Mouse (Mus musculus): Measurements from ENCODE around the gene Riok2. TPM values are rescaled to one million over a fixed set of nuclear protein-coding genes. Genes with fewer than 3 reads are reported as not detected.
"Not testable (repeated sequence)": the region's sequence is repeated elsewhere in the genome, so short reads cannot be mapped to it uniquely, and the experiment has no call there.

Gene Riok2
- total RNA-seq (2015; ENCODE audit: low replicate concordance) (1.7 and 8.6 TPM in 2 replicates), total RNA-seq (2017; ENCODE audit: low replicate concordance) (10.8 and 13.2 TPM in 2 replicates)

DNA sequence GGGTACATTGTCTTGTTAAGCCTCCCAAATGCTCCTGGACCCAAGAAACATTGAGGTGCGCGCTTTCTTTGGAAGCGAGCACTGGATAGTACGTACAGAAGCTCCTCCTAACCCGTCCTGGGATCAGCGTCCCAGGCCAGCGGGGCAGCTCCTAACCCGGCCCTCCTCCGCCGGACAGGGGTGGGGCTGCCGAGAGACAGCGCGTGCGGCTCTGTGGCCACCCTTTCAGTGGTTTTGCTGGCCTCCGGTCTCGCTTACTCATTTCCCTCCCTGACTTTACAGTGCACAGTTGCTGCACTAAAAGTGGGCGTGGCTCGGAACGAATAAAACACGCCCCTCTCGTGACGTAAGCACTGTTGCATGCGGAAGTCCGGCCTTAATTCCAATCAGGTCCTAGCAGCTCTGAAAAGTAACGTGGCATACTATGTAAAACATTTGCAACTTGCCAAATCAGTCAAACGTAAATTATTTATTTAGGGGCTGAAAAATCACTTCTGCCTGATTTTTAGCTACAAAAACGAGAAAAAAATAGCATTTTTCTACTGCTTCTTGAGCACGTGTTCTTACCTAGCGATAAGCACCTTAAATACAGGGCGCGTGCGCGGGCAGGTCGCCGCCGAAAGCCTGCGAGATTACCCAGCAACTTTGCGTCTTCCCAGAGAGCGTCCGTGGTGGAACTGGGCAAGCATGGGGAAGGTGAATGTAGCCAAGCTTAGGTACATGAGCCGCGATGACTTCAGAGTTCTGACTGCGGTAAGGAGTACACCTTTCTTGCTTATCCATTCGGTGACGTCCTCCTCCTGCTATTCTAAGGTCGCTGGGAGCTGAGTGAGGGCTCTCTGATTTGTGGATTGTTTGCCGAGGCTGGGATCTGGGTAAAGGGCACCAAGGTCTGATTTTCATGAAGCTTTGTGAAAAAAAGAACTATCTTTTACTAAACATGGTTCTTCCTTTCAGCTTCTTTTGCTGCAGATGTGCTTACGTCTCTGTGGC is at the start of gene Riok2:
TSS of gene Riok2 (plus strand) at position 392 of the 993 bp plus-strand sequence.
- ATAC-seq (replicated peaks; ENCODE audit: low FRiP score, poor library complexity, severe bottlenecking): peak; percentile 94

DNA sequence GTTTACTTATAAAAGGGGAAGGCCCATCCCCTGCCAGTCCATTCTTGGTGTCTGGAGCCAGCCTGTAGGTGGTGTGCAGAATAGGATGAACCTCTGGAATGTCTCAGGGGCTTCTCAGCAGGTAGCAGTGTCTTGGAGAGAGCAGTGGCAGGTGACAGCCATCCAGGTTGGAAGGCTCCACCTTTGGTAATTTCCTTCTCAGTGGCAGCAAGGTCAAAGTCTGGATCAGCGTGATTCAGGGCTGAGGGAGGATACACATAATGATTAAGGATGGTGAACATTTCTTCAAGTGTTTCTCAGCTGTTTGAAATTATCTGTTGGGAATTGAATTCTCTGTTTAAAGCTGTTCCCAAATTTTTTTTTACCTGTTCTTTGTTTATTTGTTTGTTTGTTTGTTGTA is 48.1 kb upstream of the Riok2 start:
- ATAC-seq (replicated peaks; ENCODE audit: low FRiP score, poor library complexity, severe bottlenecking): not testable (repeated sequence)

DNA sequence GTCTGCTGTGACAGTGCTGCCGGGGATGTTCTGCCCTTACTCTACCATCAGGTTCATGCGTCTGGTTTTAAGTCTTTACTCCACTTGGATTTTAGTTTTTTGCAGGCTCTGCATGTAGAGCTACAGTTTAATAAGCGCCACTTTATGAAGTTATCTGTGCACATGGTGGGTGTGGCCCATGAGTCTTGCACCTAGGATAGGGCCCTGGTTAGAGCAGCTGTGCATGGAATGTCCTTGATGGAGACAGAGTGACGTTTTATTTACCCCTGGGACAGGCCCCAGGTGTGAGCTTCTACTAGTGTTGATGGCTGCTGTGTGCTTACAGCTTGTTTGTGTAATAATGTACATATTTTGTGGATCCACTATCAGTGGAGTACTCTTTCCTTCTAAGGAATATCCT is 47.5 kb upstream of the Riok2 start:
- ATAC-seq (replicated peaks; ENCODE audit: low FRiP score, poor library complexity, severe bottlenecking): no peak

DNA sequence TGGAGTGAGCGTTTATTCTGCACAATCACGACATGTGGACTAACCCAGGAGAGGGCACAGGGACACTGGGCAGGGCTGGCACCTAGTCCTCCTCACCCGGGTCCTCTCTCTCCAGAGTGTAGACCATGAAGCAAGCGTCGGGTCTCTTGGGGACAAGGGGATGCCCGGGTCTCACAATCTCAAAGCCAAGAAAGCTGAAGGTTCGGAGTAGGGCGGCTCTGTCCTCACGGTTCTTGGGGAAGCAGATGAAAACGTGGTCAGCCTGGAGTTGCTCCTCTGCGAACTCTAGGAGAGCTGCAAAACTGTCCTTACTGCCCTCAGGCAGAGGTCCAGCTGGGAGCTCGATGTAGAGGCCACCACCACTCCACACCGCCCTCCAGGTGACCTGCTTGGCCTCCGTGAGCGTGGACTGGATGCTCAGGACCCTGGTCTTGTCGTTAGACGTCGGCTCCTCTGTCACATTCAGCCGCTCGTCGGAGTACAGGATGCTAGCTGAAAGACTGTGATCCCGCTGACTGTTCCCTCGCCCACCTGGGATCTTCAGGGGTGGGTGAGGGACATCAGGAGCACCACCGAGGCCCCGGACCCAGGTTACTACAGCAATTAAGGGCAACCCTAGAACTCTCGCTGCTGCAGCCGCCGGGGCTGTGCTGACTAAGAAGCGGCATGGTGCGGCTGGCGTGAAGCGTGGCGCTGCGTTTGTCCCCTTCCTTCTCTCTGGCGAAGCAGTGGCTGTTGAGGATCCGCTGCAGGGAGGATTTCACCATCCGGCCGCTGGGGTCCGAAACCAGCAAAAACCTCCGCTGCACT is 28.5 kb upstream of the Riok2 start:
- ATAC-seq (replicated peaks; ENCODE audit: low FRiP score, poor library complexity, severe bottlenecking): peak; percentile 63

DNA sequence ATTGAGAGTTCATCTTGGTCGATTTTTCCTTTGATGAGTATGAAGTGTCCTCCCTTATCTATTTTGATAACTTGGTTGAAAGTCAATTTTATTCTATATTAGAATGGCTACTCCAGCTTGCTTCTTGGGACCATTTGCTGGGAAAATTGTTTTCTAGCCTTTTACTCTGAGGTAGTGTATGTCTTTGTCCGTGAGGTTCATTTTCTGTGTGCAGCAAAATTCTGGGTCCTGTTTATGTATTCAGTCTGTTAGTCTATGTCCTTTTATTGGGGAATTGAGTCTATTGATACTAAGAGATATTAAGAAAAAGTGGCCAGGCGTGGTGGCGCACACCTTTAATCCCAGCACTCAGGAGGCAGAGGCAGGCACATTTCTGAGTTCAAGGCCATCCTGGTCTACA is 27.8 kb upstream of the Riok2 start:
- ATAC-seq (replicated peaks; ENCODE audit: low FRiP score, poor library complexity, severe bottlenecking): not testable (repeated sequence)

DNA sequence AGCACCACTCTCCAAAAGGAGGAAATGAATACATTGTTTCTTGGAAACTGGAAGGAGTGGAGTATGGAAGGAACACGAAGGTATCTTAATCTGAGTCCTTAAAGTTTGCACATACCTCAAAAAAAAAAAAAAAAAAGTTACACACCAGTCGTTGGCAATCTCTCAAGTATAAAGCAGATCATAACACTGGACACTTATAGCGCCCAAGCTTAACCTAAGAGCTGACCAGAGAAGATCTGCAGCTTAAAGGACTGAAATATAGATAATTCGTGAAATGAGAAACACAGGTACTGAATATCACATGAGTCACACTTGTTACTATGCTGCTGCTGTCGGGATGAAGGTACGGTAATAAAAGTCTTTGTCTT is 575 bp upstream of the Riok2 start:
- peak; percentile 23 for ATAC-seq (replicated peaks; ENCODE audit: low FRiP score, poor library complexity, severe bottlenecking)

DNA sequence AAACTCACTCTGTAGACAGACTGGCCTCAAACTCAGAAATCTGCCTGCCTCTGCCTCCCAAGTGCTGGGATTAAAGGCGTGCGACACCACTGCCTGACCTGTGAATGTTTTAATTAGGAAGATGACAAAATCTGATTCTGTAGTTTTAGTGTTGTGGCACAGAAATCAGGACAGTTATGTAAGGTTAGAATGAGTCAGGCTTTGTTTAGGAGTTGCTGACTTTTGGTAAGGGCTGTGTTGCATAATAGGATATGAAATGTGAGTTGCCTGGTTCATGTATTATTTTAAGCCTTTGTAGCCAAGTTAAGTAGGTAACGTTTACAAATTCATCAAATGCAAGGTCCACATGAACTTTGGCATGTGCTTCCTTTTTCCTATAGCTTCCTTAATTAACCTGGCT is 1.5 kb downstream of the Riok2 start:
- no peak for ATAC-seq (replicated peaks; ENCODE audit: low FRiP score, poor library complexity, severe bottlenecking)

DNA sequence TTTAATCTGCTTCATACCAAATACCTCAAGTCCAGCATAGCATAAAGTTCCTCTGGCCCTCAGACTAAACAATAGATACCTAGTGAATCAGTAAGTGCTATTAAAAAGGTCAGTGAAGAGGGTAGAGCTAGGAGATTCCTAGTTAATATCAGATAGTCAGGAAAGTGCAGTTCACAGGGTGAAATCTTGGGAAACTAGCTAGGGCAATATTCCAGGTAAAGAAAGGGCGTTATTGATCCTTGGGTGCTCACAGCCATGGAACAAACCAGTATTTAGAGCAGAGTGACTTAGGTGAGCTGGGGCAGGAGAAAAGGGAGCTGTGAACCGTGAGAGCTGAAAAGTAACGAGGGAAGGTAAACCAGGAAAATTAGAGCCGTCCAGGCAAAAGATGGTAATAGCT is 9.6 kb downstream of the Riok2 start:
- no peak for ATAC-seq (replicated peaks; ENCODE audit: low FRiP score, poor library complexity, severe bottlenecking)

DNA sequence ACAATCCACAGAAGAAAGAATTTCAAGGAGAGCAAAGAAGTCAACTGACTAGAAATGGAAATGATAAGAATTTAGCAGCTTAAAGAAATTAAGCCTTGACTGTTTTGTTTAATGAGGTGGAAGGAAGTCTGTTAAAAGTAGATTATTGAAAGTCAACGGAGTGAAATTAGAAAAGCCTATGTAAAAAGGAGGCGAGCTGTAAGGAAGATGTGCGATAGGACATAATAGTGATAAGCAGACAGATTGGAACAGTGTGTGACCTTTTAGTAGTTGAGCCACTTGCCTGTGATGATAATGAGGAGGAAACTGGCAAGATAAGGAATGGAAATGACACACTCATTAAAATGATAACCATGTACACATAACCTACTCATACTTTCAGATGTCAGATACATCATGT is 10.4 kb downstream of the Riok2 start:
- ATAC-seq (replicated peaks; ENCODE audit: low FRiP score, poor library complexity, severe bottlenecking): no peak

DNA sequence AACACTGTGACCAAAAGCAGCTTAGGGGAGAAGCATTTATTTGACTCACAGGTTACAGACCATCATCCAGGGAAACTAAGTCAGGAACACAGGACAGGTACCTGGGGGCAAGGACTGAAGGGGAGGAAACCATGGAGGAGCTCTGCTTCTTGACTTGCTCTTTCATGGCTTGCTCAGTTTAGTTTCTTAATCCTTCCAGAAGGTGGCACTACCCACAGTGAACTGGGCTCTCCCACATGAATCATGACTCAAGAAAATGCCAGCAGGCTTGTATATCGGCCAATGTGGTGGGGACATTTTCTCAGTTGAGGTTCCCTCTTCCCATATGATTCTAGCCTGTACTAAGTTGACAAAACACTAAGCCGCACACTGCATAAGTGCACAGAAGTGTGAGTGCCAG is 12.0 kb downstream of the Riok2 start:
- no peak for ATAC-seq (replicated peaks; ENCODE audit: low FRiP score, poor library complexity, severe bottlenecking)

DNA sequence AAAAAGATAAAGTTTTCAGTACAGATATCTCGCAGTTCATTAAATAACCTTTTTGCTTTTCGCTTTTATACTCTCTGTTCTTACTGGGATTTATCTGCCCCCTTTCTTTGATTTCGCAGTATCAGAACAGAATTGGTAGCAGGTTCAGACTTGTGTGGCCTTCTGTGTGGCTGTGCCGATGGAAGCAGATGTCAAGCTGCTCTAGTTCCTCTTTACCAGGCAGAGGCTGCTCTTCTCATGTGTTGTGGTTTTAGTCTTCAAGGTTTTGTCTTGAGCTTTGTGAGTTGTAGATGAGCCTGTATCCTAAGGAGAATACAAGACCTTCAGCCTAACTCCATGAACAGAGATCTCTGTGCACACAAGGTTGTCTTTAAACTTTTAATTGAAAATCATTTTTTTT is 17.7 kb downstream of the Riok2 start:
- ATAC-seq (replicated peaks; ENCODE audit: low FRiP score, poor library complexity, severe bottlenecking): no peak

DNA sequence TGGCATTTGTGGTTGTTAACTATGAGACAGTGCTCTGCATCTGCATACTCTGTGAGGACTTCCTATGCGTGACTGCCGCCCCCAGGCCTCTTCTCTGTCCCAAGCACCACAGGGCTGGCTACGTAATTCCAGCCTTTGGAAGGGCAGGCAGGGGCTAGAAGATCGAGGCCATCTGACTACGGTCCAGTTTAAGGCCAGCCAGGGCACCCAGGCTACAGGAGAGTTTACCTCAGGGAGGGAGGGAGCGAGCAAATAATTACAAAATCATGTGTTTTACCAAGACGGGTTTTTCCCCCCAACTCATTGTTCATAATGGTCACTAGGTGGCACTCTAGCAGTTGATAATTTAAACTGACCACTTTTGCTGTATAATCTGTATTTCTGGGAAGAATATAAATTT is 18.8 kb downstream of the Riok2 start:
- ATAC-seq (replicated peaks; ENCODE audit: low FRiP score, poor library complexity, severe bottlenecking): no peak

DNA sequence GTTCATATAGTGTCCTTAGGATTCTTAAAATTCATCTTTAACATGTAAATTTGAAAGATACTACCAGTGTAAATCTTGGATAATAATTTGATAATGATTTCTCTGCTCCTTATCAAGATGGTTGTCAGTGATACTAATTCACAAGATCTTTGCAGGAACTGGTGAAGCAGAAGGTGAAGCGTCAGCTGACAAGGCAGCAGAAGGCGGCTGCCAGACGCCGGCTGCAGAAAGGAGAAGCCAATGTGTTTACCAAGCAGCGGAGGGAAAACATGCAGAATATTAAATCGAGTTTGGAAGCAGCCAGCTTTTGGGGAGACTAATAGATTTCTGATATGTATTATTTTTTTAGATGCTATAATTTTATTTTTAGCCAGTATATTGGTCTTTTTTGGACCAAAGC is 19.2 kb downstream of the Riok2 start:
- ATAC-seq (replicated peaks; ENCODE audit: low FRiP score, poor library complexity, severe bottlenecking): no peak

DNA sequence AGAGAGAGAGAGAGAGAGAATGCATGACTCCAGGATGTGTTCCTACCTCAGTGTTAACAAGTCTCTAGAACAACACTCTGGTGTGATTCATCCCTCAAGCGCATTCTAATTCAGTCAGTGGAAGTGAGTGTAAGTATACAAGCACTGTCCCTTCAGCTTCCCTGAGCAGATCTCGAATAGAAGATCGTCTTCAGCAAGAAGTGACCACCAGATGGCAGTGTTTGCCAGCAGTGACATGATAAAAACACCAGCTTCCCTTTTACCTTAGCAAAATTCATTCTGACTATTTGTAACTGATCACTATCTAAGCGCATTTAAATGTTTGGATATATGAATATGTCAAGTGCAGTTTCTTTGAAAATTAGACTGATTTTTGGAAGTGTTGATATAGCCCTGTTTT is 20.2 kb downstream of the Riok2 start:
- ATAC-seq (replicated peaks; ENCODE audit: low FRiP score, poor library complexity, severe bottlenecking): no peak; the same call in 1 of the 2 replicates

DNA sequence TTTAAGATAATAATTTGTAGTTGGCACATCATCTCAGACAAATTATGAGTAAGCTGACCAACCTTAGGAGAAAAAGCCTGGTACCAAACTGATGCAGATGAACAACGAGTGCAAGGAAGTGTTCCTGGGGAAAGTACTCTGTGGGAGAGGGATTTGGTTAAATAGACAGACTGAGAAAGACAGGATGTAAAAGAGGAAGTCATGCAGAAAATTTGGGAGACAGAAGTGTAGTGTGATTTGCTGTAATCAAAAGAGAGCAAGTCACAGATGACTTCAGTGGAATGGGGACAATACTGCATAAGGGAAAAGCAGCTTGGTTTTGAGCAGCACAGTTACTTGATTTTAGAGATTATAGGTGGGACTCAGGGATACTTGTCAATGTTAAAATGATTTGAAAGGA is 22.8 kb downstream of the Riok2 start:
- ATAC-seq (replicated peaks; ENCODE audit: low FRiP score, poor library complexity, severe bottlenecking): no peak

DNA sequence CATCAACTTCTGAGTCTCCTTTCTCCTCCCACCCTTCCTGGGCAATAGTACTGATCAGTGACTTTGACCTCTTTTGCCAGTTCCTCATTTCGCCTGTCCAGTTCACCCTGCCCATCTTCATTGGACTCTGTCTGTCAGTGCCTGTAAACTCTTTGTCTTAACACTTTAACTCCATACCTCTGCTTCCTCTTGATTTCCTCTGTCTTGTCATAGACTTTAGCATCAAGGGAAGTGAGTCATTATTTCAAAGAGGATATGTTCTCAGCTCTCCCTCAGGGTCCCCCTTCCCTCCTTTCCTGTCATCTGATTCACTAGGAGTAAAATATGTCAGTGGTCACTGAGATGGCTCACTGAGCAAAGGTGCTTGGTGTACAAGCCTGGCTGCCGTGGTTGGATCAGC is 24.6 kb downstream of the Riok2 start:
- no peak for ATAC-seq (replicated peaks; ENCODE audit: low FRiP score, poor library complexity, severe bottlenecking)

DNA sequence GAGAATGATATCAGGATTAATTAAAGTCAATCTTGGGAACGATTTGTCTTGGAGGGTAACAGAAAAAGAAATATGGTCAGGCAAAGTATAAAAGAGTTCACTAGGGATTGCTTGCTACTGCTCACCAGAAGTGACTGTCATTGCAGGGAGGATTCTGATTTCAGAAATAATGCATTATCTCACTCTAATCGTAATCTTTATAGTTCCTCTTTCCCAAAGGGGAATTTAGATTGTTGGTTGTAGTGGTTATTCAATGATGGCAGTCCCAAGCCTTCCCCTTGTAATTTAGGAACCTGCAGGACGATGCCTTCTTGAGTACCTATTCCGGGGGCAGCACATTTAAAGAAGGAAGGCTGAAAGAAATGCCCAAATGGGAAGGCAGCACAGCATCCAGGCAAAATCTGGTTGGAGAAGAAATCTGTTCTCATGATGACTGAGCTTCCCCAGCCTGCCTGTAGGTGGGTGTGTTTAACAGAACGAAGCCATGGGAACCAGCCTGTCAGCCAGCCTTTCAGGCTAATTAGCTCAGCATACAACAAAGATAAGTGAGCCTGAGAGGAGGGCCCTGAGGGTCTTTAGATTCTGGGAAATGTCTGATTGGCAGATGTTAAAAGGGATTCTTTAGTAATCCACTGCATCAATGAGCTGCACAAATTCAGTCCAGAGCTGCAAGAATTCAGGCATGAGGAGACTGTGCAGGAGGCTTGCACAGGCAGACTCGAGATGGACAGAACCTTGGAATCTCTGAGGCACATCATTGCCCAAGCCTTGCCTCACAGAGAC is 28.3 kb downstream of the Riok2 start, which contains the start of gene Lix1:
TSS of gene Lix1 (plus strand) at position 451 of the 783 bp plus-strand sequence.
- ATAC-seq (replicated peaks; ENCODE audit: low FRiP score, poor library complexity, severe bottlenecking): no peak

DNA sequence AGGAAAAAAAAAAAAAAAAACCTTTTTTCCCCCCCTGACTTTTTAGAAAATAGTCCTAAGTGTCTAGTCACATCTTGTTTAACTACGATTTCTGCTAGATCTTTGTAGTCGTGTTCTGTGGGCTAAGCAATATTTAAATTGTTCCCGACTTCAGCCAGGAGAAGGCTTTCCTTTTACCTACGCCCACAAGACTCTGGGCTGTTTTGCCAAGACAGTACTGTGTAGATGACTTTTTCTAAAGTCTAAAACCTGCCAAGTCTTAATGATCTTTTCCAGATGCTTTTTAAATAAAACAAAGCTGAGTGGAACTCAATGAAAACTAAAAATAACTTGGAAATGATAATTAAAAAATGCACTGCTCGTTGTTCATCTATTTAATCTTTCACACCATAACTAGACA is 28.9 kb downstream of the Riok2 start:
- ATAC-seq (replicated peaks; ENCODE audit: low FRiP score, poor library complexity, severe bottlenecking): no peak

DNA sequence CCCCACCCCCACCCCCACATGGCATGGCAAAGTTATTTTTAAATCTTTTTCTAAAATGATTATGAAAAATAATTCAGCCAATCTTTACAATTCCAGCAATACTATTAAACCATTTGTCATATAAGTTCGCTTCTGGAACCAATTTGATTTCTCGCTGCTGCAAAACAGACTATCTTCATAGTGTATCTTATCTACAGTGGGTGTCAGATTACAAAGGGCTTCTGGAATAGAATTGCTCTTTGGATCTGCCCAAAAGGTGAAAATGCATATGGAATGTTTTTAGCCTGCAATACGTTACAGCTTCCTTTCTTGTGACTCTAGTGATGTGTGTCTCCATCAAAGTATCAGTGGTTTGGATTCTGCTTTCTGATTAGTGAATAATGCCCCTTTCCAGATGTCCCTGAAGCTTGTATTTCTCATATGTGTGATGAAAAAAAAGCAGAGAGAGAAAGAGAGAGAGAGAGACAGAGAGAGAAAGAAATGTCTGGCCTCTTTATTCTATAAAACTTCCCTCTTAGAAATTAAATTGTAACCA is 29.5 kb downstream of the Riok2 start:
- no peak for ATAC-seq (replicated peaks; ENCODE audit: low FRiP score, poor library complexity, severe bottlenecking)
